Mouse (Mus musculus) erythroblast, adult 5-6 weeks (primary cell): ENCODE measurements around the gene Med26. TPM values are rescaled to one million over a fixed set of nuclear protein-coding genes. Genes with fewer than 3 reads are reported as not detected.

Source experiments
- total RNA-seq, 2 experiments: library from RNA; stranded (forward) in 1 of 2; stranded (reverse) in 1 of 2; fragments of 150-400 nt in 1 of 2; fragments of 200-764, 138-1000 nt in 1 of 2; gene quantifications; 2 replicates each; pipeline versions ENCODE4 v1.2.3 to v1.2.4; 2015 to 2017; ENCODE audit warnings: low replicate concordance in 2 of 2

Gene Med26
- total RNA-seq, 2 experiments from 2014 or later, result 3.2 to 4.2 TPM

Other genes starting within 250 kb of the Med26 start
- gene Gm10282, start 243.0 kb downstream of the Med26 start, total RNA-seq (2015; ENCODE audit: low replicate concordance), result 22.9 and 31.8 TPM in 2 replicates
- 14.9 and 39.9 TPM in 2 replicates for gene Gm10282, start 243.0 kb downstream of the Med26 start, total RNA-seq (2017; ENCODE audit: low replicate concordance)
- gene Klf2, start 229.2 kb downstream of the Med26 start, total RNA-seq (2015; ENCODE audit: low replicate concordance), result 8.1 and 11.7 TPM in 2 replicates
- gene Klf2, start 229.2 kb downstream of the Med26 start, total RNA-seq (2017; ENCODE audit: low replicate concordance), result 3.4 and 4.6 TPM in 2 replicates
- 59.4 and 72.1 TPM in 2 replicates for gene Eps15l1, start 126.8 kb downstream of the Med26 start, total RNA-seq (2015; ENCODE audit: low replicate concordance)
- gene Eps15l1, start 126.8 kb downstream of the Med26 start, total RNA-seq (2017; ENCODE audit: low replicate concordance), result 51.5 and 52.3 TPM in 2 replicates
- not detected in 2 replicates for gene Calr3, start 104.4 kb downstream of the Med26 start, total RNA-seq (2015; ENCODE audit: low replicate concordance)
- gene Calr3, start 104.4 kb downstream of the Med26 start, total RNA-seq (2017; ENCODE audit: low replicate concordance), result 0.77 TPM in 1 of 2 replicates, not detected in the other
- gene 1700030K09Rik, start 104.4 kb downstream of the Med26 start, total RNA-seq (2015; ENCODE audit: low replicate concordance), result 0.38 and 0.63 TPM in 2 replicates
- 0.60 and 2.4 TPM in 2 replicates for gene 1700030K09Rik, start 104.4 kb downstream of the Med26 start, total RNA-seq (2017; ENCODE audit: low replicate concordance)
- 25.7 and 29.0 TPM in 2 replicates for gene Cherp, start 73.0 kb downstream of the Med26 start, total RNA-seq (2015; ENCODE audit: low replicate concordance)
- gene Cherp, start 73.0 kb downstream of the Med26 start, total RNA-seq (2017; ENCODE audit: low replicate concordance), result 6.0 and 7.7 TPM in 2 replicates
- gene Slc35e1, start 55.7 kb downstream of the Med26 start, total RNA-seq (2015; ENCODE audit: low replicate concordance), result 11.3 and 11.9 TPM in 2 replicates
- 18.8 and 21.6 TPM in 2 replicates for gene Slc35e1, start 55.7 kb downstream of the Med26 start, total RNA-seq (2017; ENCODE audit: low replicate concordance)
- 15.9 and 46.7 TPM in 2 replicates for gene Smim7, start 22.8 kb upstream of the Med26 start, total RNA-seq (2015; ENCODE audit: low replicate concordance)
- gene Smim7, start 22.8 kb upstream of the Med26 start, total RNA-seq (2017; ENCODE audit: low replicate concordance), result 21.3 and 22.9 TPM in 2 replicates
- gene Tmem38a, start 23.8 kb upstream of the Med26 start, total RNA-seq (2015; ENCODE audit: low replicate concordance), result 1.7 and 2.1 TPM in 2 replicates
- gene Tmem38a, start 23.8 kb upstream of the Med26 start, total RNA-seq (2017; ENCODE audit: low replicate concordance), result 2.2 TPM in 1 of 2 replicates, not detected in the other
- gene Nwd1, start 98.4 kb upstream of the Med26 start, total RNA-seq (2015; ENCODE audit: low replicate concordance), result 0.58 and 0.84 TPM in 2 replicates
- 0.14 and 1.3 TPM in 2 replicates for gene Nwd1, start 98.4 kb upstream of the Med26 start, total RNA-seq (2017; ENCODE audit: low replicate concordance)
- 25.1 and 34.8 TPM in 2 replicates for gene Sin3b, start 175.0 kb upstream of the Med26 start, total RNA-seq (2015; ENCODE audit: low replicate concordance)
- gene Sin3b, start 175.0 kb upstream of the Med26 start, total RNA-seq (2017; ENCODE audit: low replicate concordance), result 17.7 and 31.8 TPM in 2 replicates
- not detected in 2 replicates for gene F2rl3, start 213.6 kb upstream of the Med26 start, total RNA-seq (2015; ENCODE audit: low replicate concordance)
- 0.98 TPM in 1 of 2 replicates, not detected in the other for gene F2rl3, start 213.6 kb upstream of the Med26 start, total RNA-seq (2017; ENCODE audit: low replicate concordance)